Mouse (Mus musculus) neutrophil, adult 5-6 weeks (primary cell): ENCODE results near the gene Trpc1. TPM values are rescaled to one million over a fixed set of nuclear protein-coding genes. Genes with fewer than 3 reads are reported as not detected.

Experiments
- ATAC-seq: fragments of 151-379, 151-347 bp; 2 replicates; pipeline ENCODE4 v1.8.0; 2017; ENCODE audit warnings: mild to moderate bottlenecking, moderate TSS enrichment; ENCODE audit not compliant: insufficient number of reproducible peaks, poor library complexity, low FRiP score, severe bottlenecking; ENCODE audit errors: extremely low read depth
- total RNA-seq: library from RNA; stranded (forward); fragments of 200-1000 nt; gene quantifications from 2 replicates; pipeline ENCODE4 v1.2.3, GENCODE M21; 2017

Trpc1 gene
- total RNA-seq, 1 experiment from 2014 or later: 0.58 TPM

DNA sequence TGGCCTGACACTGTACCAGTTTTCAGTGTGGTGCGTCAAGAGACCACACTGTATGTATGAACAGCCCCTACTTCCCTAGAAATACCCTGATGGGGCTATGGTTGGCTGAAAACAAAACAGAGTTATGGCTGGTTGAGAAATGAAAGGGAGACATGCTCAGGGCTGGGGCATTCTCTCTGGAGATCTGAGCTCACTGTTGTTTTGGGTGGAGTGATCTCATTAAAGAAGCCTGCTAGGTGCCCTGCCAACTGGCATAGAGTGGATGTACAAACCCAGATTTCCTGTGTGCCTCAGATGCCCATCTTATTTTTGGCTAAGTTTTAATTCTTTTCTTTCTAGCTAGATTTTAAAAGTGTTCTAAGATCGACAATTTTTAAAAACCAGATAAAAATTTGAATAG, 92.2 kb downstream of the Trpc1 start:
- no peak for ATAC-seq

Other genes starting within 250 kb of the Trpc1 start
- 96.3 and 101 TPM in 2 replicates for gene U2surp, start 238.4 kb downstream of the Trpc1 start, total RNA-seq
- gene Paqr9, start 190.7 kb downstream of the Trpc1 start, total RNA-seq: 1.3 and 1.5 TPM in 2 replicates
- gene Pcolce2, start 112.8 kb downstream of the Trpc1 start, total RNA-seq: not detected in 2 replicates
- 1.9 and 2.3 TPM in 2 replicates for gene Pls1, start 94.9 kb upstream of the Trpc1 start, total RNA-seq
- gene Atr, start 107.2 kb upstream of the Trpc1 start, total RNA-seq: 44.7 and 45.7 TPM in 2 replicates
- gene Xrn1, start 204.4 kb upstream of the Trpc1 start, total RNA-seq: 37.5 and 39.8 TPM in 2 replicates